Mouse (Mus musculus): ENCODE measurements at regions not wholly inside any gene's neighbourhood (a gene's known extent, or its start where the extent isn't known, plus 50 kb on each side); places are given as distances from the start of the nearest gene placed in this dataset.

DNA sequence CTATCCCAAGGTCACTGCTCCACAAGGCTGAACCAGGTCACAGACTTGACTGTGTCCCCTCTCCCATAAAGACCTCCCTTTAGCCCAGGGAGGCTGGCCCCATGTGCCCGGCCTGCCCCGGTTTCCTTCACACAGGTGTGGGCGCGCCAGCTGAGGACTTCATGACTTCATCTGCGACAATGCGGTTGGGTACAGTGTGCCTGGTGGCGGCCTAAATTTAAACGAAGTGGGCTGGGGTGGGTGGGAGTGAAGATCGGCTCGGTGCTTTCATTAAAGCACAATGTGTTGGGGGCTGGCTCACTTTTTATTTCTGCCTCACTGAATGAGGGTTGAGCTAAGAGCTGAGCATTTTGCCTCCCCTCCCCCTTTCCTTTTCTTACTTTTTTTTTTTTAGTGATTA lies 169.5 kb upstream of the Mrps10 start:
- Histone ChIP-seq H3K27ac (replicated peaks) (no peak overlapping the region), H3K36me3 (0 out of 2 replicates have a peak, but pooled peaks cover 6% of the 10 kb centered on the region), H3K4me2 (replicated peaks) (no peak overlapping the region), H3K4me1 (peaks cover 25% of the 10 kb centered on the region), H3K9me3 (replicated peaks) (no peaks in the 10 kb centered on the region), H3K4me3 (replicated peaks) (no peak overlapping the region), H3K27me3 (no peaks in the 10 kb centered on the region), H3K9ac (no peak overlapping the region)
- ATAC-seq (ENCODE audit: insufficient number of reproducible peaks, low FRiP score, low TSS enrichment, low read depth) = no peak
- 84% methylated on average over 10 of the region's 10 CpGs for WGBS

DNA sequence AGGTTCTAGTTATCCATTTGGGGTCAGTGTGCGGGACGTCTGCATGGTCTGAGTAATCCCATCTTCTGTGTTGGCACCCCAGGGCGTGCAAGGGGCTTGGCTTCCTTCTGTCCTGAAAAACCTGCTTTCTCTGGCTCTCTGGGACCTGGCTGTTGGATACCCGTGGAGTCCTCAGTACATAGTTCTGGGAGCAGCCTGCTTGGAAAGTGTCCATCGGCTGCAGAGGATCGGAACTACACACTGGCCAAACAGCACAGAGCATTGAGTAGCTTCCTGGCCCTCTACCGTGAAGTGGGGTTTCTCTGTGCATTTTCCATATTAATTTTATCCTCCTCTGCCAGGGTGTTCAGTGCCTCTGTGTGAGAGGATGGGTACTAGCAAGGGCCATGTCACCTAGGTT lies 170.7 kb upstream of the Mrps10 start:
- Histone ChIP-seq H3K27ac (replicated peaks) (no peak overlapping the region), H3K9ac (no peak overlapping the region), H3K27me3 (no peaks in the 10 kb centered on the region), H3K4me1 (peaks cover 19% of the 10 kb centered on the region), H3K4me2 (replicated peaks) (no peak overlapping the region), H3K9me3 (replicated peaks) (no peaks in the 10 kb centered on the region), H3K4me3 (replicated peaks) (no peak overlapping the region), H3K36me3 (0 out of 2 replicates have a peak, but pooled peaks cover 11% of the 10 kb centered on the region)
- no peak for ATAC-seq (ENCODE audit: insufficient number of reproducible peaks, low FRiP score, low TSS enrichment, low read depth)
- 34% methylated on average over 7 of the region's 7 CpGs for WGBS

DNA sequence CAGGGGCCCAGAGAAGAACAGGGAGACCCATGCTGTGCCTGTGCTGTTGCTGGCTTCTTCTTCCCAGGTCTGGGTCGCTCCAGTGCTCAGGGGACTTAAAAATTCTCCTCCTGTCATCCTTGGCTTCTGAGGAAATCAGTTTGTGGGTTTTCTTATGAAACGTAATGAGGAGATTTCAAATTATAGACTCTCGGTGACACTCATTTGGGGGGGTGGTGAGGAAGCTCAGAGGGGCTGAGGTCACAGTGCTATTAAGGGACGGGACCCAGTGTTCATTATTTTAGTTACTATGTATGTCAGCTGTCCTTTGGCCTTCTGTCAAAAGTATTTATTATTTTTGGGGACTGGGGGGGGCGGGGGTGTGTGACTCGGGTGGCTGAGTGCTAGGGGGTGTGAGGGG lies 171.7 kb upstream of the Mrps10 start:
- Histone ChIP-seq H3K27ac (replicated peaks) (no peak overlapping the region), H3K9ac (no peak overlapping the region)

DNA sequence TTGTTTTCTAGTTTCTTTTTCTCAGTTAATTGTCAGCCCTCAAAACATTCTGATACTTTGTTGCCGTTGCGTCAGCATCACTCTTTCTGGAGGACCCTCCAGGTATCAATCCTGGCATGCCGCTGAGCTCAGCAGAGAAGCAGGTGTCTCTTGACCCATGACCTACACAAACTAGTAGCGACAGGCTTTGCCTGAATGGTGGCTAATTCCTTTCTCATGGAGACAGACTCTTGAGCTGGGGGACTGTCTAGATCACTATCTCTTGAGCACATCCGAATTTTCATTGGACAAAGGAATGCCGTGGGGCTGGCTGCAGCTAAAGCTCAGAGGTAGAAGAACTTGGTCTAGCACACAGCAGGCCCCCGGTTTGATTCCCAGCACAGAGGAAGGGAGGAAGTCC lies 172.7 kb upstream of the Mrps10 start:
- 56% methylated on average over 7 of the region's 7 CpGs for WGBS

More for the DNA sequence above, 171.7 kb upstream of the Mrps10 start:
- H3K36me3 ChIP-seq = peaks cover 11% of the 10 kb centered on the region; the same call in 1 of the 2 replicates
- H3K4me2 ChIP-seq (replicated peaks) = no peak overlapping the region
- no peaks in the 10 kb centered on the region for H3K9me3 ChIP-seq (replicated peaks)
- ATAC-seq (ENCODE audit: insufficient number of reproducible peaks, low FRiP score, low TSS enrichment, low read depth) = no peak
- WGBS = 41% methylated on average over 6 of the region's 6 CpGs
- peaks cover 23% of the 10 kb centered on the region for H3K4me1 ChIP-seq
- no peak overlapping the region for H3K4me3 ChIP-seq (replicated peaks)
- H3K27me3 ChIP-seq = no peaks in the 10 kb centered on the region

DNA sequence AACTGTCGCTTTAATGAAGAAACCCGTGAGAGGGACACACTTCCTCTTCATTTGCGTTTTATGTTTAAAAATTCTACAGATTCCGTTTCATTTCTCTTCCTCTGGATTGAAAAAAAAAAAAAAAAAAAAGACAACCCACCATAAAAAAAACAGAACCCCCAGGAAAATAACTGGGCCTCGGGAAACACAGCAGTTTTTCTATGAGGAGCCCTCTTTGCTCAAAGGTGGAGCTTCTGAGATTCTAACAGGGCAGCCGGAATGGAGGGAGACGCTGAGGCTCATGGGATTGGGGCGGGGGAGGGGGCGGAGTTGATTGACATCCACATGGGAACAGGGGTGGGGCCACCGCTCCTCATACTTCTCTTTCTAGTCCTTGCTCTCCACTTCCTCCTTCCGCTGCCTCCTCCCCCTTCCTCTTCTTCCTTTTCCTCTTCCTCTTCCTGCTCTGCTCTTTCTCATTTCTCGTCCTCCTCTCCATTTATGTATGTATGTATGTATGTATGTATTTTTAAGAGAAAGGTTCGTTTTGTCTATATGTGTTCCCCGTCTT lies 174.1 kb upstream of the Mrps10 start:
- Histone ChIP-seq H3K36me3 (peaks cover 11% of the 10 kb centered on the region; the same call in 1 of the 2 replicates), H3K4me1 (peaks cover 25% of the 10 kb centered on the region), H3K4me3 (replicated peaks) (no peak overlapping the region), H3K27ac (replicated peaks) (no peak overlapping the region), H3K9me3 (replicated peaks) (no peaks in the 10 kb centered on the region), H3K4me2 (replicated peaks) (no peak overlapping the region), H3K9ac (no peak overlapping the region), H3K27me3 (no peaks in the 10 kb centered on the region)
- WGBS = 89% methylated on average over 14 of the region's 14 CpGs
- ATAC-seq (ENCODE audit: insufficient number of reproducible peaks, low FRiP score, low TSS enrichment, low read depth) = no peak

More for the DNA sequence above, 172.7 kb upstream of the Mrps10 start:
- H3K27ac ChIP-seq (replicated peaks) = no peak overlapping the region
- no peak overlapping the region for H3K4me2 ChIP-seq (replicated peaks)
- H3K4me3 ChIP-seq (replicated peaks) = no peak overlapping the region
- no peak overlapping the region for H3K9ac ChIP-seq
- peaks cover 11% of the 10 kb centered on the region; the same call in 1 of the 2 replicates for H3K36me3 ChIP-seq
- no peaks in the 10 kb centered on the region for H3K27me3 ChIP-seq
- H3K4me1 ChIP-seq = peaks cover 23% of the 10 kb centered on the region
- no peaks in the 10 kb centered on the region for H3K9me3 ChIP-seq (replicated peaks)
- no peak for ATAC-seq (ENCODE audit: insufficient number of reproducible peaks, low FRiP score, low TSS enrichment, low read depth)

DNA sequence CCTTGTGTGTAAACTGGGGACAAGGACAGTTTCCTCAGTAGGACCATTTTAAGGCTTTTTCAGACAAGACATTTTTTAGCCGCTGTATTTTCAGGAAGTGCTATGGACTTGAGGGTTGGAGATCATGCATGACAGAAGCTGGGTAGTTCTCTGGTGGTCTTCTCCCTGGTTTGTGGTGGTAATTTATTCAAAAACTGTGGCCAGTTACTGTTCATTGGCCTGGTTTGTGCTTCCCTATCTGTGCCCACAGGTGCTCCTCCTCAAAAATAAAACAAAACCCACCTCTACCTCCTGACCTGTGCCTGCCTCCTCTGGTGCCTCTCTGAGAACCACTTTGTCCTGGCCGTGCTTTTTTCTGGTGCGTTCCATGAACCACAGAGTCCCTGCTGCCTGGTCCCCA lies 177.3 kb upstream of the Mrps10 start:
- Histone ChIP-seq H3K4me1 (0 out of 2 replicates have a peak, but pooled peaks cover 9% of the 10 kb centered on the region), H3K4me2 (replicated peaks) (no peak overlapping the region), H3K27ac (replicated peaks) (no peak overlapping the region), H3K9me3 (replicated peaks) (no peaks in the 10 kb centered on the region), H3K9ac (no peak overlapping the region), H3K4me3 (replicated peaks) (no peak overlapping the region), H3K27me3 (no peaks in the 10 kb centered on the region), H3K36me3 (peaks cover 11% of the 10 kb centered on the region; the same call in 1 of the 2 replicates)
- WGBS = 87% methylated on average over 3 of the region's 3 CpGs
- no peak for ATAC-seq (ENCODE audit: insufficient number of reproducible peaks, low FRiP score, low TSS enrichment, low read depth)

DNA sequence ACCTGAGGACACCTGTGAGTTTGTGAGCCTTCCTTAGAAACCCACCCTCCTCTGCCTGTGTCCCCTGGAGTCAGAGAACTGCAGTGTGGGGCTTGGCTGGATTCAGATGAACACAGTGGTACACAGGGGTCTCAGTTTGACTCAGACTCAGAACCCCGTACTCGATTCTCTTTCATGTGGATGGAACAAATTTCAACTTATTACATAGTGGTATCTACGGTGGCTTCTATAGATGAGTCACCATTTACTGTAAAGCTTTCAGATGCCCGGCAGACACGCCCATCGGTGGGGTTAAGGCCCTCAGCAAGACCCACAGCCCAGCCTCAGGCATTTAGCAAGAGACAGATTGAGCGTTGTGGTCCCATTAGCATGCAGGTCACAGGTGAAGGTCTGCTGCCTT lies 178.9 kb upstream of the Mrps10 start:
- no peak overlapping the region for H3K4me3 ChIP-seq (replicated peaks)
- H3K4me2 ChIP-seq (replicated peaks) = no peak overlapping the region
- H3K27ac ChIP-seq (replicated peaks) = no peak overlapping the region
- no peak overlapping the region for H3K9ac ChIP-seq
- 65% methylated on average over 7 of the region's 7 CpGs for WGBS
- no peak for ATAC-seq (ENCODE audit: insufficient number of reproducible peaks, low FRiP score, low TSS enrichment, low read depth)
- H3K9me3 ChIP-seq (replicated peaks) = no peaks in the 10 kb centered on the region
- no peaks in the 10 kb centered on the region for H3K27me3 ChIP-seq
- peaks cover 8% of the 10 kb centered on the region; the same call in 1 of the 2 replicates for H3K36me3 ChIP-seq
- 0 out of 2 replicates have a peak, but pooled peaks cover 6% of the 10 kb centered on the region for H3K4me1 ChIP-seq

DNA sequence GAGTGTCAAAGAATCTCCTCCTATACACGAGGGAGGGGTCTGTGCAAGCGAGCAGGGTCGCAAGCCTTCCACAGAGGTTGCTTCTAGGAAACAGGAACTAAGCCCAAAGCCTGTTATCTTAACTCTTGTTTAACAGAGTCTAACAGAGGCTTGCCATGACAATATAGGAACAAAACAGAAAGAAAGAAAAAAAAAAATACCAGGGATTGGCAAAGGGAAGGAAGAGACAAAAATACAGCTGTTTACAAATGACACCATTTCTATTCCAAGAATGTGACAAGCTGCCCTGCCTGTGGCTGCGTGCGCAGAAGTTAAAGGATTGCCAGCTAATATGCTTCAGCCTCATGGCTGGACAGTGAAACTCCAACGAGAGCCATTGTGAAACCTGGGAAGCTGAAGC lies 173.8 kb upstream of the Ubr2 start:
- Histone ChIP-seq H3K4me3 (replicated peaks) (no peak overlapping the region), H3K27ac (replicated peaks) (no peak overlapping the region), H3K4me2 (replicated peaks) (no peak overlapping the region), H3K36me3 (no peaks in the 10 kb centered on the region), H3K9ac (no peak overlapping the region), H3K27me3 (no peaks in the 10 kb centered on the region), H3K4me1 (peaks cover 7% of the 10 kb centered on the region), H3K9me3 (replicated peaks) (no peaks in the 10 kb centered on the region)
- ATAC-seq (ENCODE audit: insufficient number of reproducible peaks, low FRiP score, low TSS enrichment, low read depth) = no peak
- WGBS = 61% methylated on average over 6 of the region's 6 CpGs

DNA sequence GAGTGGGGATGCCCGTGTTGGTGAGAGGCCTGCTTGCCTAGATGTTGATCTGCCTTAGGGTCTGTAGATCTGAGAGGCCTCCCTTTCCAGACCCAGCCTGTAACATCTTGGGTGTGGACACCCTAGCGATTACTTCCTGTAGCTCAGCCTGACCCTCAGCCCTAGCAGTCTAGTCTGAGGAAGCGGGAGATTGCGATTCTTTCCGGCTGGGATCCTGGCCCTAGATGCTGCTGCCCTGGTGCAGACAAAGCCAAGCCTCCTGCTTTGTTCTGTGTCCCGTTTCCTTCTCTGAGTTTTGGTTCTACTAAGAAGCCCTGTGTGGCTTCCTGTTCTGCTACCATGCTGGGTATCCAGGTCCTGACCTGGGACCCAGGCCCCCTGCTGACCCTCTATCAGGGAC lies 171.8 kb upstream of the Ubr2 start:
- no peak for ATAC-seq (ENCODE audit: insufficient number of reproducible peaks, low FRiP score, low TSS enrichment, low read depth)
- peaks cover 27% of the 10 kb centered on the region for H3K4me1 ChIP-seq
- no peaks in the 10 kb centered on the region for H3K36me3 ChIP-seq
- H3K9me3 ChIP-seq (replicated peaks) = no peaks in the 10 kb centered on the region
- 58% methylated on average over 6 of the region's 6 CpGs for WGBS
- no peak overlapping the region for H3K9ac ChIP-seq
- H3K4me2 ChIP-seq (replicated peaks) = no peak overlapping the region
- H3K4me3 ChIP-seq (replicated peaks) = no peak overlapping the region
- H3K27ac ChIP-seq (replicated peaks) = no peak overlapping the region
- no peaks in the 10 kb centered on the region for H3K27me3 ChIP-seq

DNA sequence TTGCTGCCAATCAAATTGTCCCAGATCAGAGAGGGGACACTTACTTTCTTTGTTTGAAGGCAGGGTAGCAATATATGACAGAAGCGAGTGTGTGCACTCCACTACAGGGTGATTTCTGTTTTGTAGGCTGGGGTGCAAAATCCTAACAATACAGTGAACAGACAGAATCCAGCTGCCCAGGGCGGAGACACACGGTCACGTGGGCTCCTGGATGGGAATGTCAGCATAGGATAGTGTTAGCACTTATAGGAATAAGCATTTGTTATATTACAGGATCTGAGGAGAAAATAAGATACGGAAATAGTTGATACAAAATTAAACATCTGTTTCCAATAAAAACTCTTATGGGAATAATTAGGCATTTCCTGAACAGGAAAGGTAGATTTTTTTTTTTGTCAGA lies 169.1 kb upstream of the Ubr2 start:
- H3K27me3 ChIP-seq = no peaks in the 10 kb centered on the region
- H3K4me3 ChIP-seq (replicated peaks) = no peak overlapping the region
- no peak for ATAC-seq (ENCODE audit: insufficient number of reproducible peaks, low FRiP score, low TSS enrichment, low read depth)
- WGBS = 29% methylated on average over 5 of the region's 5 CpGs
- no peaks in the 10 kb centered on the region; the same call in 1 of the 2 replicates for H3K36me3 ChIP-seq
- H3K27ac ChIP-seq (replicated peaks) = peak overlapping the region; percentile 78
- H3K4me2 ChIP-seq (replicated peaks) = no peak overlapping the region; the same call in 1 of the 2 replicates
- peaks cover 27% of the 10 kb centered on the region for H3K4me1 ChIP-seq
- no peak overlapping the region for H3K9ac ChIP-seq
- H3K9me3 ChIP-seq (replicated peaks) = no peaks in the 10 kb centered on the region

DNA sequence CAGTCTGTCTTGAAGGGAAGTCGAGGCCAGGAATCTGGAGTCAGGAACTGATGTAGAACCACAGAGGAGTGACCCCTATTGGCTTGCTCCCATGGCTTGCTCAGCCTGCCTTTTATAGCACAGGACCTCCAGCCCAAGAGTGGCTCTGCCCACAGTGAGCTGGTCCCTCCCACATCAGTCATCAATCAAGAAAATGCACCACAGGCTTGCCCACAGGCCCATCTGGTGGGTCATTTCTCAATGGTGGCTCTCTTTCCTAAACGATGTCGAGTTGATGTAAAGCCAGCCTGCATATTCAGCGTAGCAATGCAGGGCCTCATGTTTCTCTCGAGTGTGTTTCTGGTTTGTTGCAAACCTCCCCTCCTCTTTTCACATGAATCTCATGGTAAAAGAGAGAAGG lies 168.3 kb upstream of the Ubr2 start:
- Histone ChIP-seq H3K27me3 (no peaks in the 10 kb centered on the region), H3K9me3 (replicated peaks) (no peaks in the 10 kb centered on the region), H3K36me3 (no peaks in the 10 kb centered on the region; the same call in 1 of the 2 replicates), H3K27ac (replicated peaks) (peak overlapping the region; percentile 78), H3K4me2 (replicated peaks) (peak overlapping the region; percentile 9; the same call in 1 of the 2 replicates), H3K9ac (no peak overlapping the region), H3K4me1 (peaks cover 27% of the 10 kb centered on the region), H3K4me3 (replicated peaks) (no peak overlapping the region)
- WGBS = 20% methylated on average over 5 of the region's 5 CpGs
- no peak for ATAC-seq (ENCODE audit: insufficient number of reproducible peaks, low FRiP score, low TSS enrichment, low read depth)

DNA sequence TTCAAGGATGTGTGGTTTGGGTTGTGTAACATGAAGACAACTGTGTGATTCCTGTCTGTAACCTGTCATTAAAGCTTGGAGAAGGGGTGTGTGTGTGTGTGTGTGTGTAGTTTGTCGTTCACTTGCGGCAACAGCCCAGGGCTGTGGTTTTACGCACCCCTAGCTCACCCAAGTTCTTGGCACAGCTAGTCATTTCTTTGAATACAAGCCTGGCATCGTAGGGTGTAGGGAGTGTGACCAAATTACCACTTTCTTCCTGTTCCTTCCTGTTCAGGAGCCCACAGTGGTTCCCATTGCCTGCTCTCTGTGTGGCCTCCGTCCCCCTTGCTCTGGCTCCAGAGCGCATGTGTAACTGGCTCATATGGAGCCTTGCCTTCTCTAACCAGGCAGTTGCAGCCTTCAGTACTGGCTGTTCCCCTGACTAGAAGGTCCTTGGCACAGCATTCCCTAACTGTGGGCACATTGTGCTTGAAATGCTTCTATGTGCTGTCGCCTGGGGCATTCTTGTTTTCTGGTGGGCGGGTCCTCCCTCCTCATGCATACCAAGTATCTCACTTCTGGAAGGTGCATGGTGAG lies 167.4 kb upstream of the Ubr2 start:
- Histone ChIP-seq H3K4me1 (peaks cover 27% of the 10 kb centered on the region), H3K4me3 (replicated peaks) (no peak overlapping the region), H3K4me2 (replicated peaks) (no peak overlapping the region), H3K36me3 (peaks cover 5% of the 10 kb centered on the region; the same call in 1 of the 2 replicates), H3K9me3 (replicated peaks) (no peaks in the 10 kb centered on the region), H3K27me3 (no peaks in the 10 kb centered on the region), H3K27ac (replicated peaks) (peak overlapping the region; percentile 78), H3K9ac (no peak overlapping the region)
- peak; percentile 72; the same call in 1 of the 2 replicates for ATAC-seq (ENCODE audit: insufficient number of reproducible peaks, low FRiP score, low TSS enrichment, low read depth)
- WGBS = 48% methylated on average over 8 of the region's 8 CpGs

Data from embryonic facial prominence, embryonic 15.5 days (tissue).